Mouse (Mus musculus) erythroblast, embryonic 14.5 days (primary cell): ENCODE data around the gene Gm20479.

Experiments
- GATA1 ChIP-seq: IDR thresholded peaks from 2 replicates; pipeline ENCODE4 v1.6.1; 2012; ENCODE audit warnings: low read length, inconsistent platforms, mixed read lengths
- TAL1 ChIP-seq: IDR thresholded peaks from 3 replicates; pipeline ENCODE4 v1.6.1; 2012; ENCODE audit warnings: low read length, inconsistent platforms, mixed read lengths

DNA sequence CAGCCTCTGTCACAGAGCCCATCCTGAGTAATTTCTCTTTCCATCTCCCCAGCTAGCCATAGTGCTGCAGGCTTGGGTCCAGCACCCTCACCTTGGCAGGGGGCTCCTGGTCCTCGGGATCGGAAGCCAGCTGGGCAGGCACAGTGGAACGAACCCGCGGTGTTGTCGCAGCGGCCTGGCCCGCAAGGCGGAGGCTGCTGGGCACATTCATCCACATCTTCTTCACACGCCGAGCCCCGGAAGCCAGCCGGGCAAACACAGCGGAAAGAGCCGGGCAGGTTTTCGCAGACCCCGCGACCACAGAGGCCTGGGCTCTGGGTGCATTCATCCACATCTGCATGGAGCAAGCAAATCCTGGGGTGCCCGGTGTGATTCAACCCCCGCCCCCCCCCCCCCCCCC, 32.3 kb downstream of the Gm20479 start:
- no peak for TF ChIP-seq TAL1
- TF ChIP-seq GATA1: no peak
